Mouse (Mus musculus) heart, embryonic 13.5 days (tissue): Measurements from ENCODE around the gene Pafah1b3. TPM values are rescaled to one million over a fixed set of nuclear protein-coding genes. Genes with fewer than 3 reads are reported as not detected.

Source experiments
- ATAC-seq: fragments of 200-750 bp; cut with Nextera tagmentation; 2 replicates; pipeline ENCODE4 v1.8.0; 2017; ENCODE audit warnings: moderate TSS enrichment; ENCODE audit not compliant: insufficient number of reproducible peaks, low FRiP score, low TSS enrichment; ENCODE audit errors: extremely low read depth
- H3K27ac ChIP-seq: fragments of 300-500 bp; sonication (generic); replicated peaks from 2 replicates; pipeline ENCODE4 v1.5.1; 2015; ENCODE audit warnings: moderate library complexity, mild to moderate bottlenecking, inconsistent platforms
- H3K27me3 ChIP-seq: fragments of 300-500 bp; sonication (generic); replicated peaks from 2 replicates; pipeline ENCODE4 v1.6.1; 2015; ENCODE audit warnings: mild to moderate bottlenecking, inconsistent platforms
- H3K36me3 ChIP-seq: fragments of 300-500 bp; sonication (generic); 2 replicates; pipeline ENCODE4 v1.6.1; 2015; ENCODE audit warnings: mild to moderate bottlenecking, inconsistent platforms
- H3K4me1 ChIP-seq: fragments of 300-500 bp; sonication (generic); 2 replicates; pipeline ENCODE4 v1.6.1; 2015; ENCODE audit warnings: inconsistent platforms
- H3K4me2 ChIP-seq: fragments of 300-500 bp; sonication (generic); 2 replicates; pipeline ENCODE4 v1.6.1; 2015; ENCODE audit warnings: inconsistent platforms, mild to moderate bottlenecking, moderate library complexity
- H3K4me3 ChIP-seq: fragments of 300-500 bp; sonication (generic); 2 replicates; pipeline ENCODE4 v1.5.1; 2015; ENCODE audit warnings: moderate library complexity, mild to moderate bottlenecking, inconsistent platforms
- H3K9ac ChIP-seq: fragments of 300-500 bp; sonication (generic); 2 replicates; pipeline ENCODE4 v1.6.1; 2015; ENCODE audit warnings: inconsistent platforms, mild to moderate bottlenecking, moderate library complexity
- H3K9me3 ChIP-seq: fragments of 300-500 bp; sonication (generic); 2 replicates; pipeline ENCODE4 v1.6.1; 2016; ENCODE audit warnings: inconsistent platforms
- WGBS: fragments of 180-500 bp; shearing (Covaris S2); methylation state at CpG from one replicate; pipeline ENCODE4 v1.1.7; 2015; ENCODE audit warnings: mixed read lengths; 5-methylcytosine and 5-hydroxymethylcytosine counted together
- polyA plus RNA-seq: library from polyadenylated mRNA; unstranded; fragments of >200 nt; fragmentation: Nextera tagmentation; extraction: Ambion mirVana; gene quantifications from 2 replicates; pipeline ENCODE4 v1.2.1, GENCODE M21; 2015

Pafah1b3 gene
- polyA plus RNA-seq, 1 experiment from 2014 or later: 145 TPM

DNA sequence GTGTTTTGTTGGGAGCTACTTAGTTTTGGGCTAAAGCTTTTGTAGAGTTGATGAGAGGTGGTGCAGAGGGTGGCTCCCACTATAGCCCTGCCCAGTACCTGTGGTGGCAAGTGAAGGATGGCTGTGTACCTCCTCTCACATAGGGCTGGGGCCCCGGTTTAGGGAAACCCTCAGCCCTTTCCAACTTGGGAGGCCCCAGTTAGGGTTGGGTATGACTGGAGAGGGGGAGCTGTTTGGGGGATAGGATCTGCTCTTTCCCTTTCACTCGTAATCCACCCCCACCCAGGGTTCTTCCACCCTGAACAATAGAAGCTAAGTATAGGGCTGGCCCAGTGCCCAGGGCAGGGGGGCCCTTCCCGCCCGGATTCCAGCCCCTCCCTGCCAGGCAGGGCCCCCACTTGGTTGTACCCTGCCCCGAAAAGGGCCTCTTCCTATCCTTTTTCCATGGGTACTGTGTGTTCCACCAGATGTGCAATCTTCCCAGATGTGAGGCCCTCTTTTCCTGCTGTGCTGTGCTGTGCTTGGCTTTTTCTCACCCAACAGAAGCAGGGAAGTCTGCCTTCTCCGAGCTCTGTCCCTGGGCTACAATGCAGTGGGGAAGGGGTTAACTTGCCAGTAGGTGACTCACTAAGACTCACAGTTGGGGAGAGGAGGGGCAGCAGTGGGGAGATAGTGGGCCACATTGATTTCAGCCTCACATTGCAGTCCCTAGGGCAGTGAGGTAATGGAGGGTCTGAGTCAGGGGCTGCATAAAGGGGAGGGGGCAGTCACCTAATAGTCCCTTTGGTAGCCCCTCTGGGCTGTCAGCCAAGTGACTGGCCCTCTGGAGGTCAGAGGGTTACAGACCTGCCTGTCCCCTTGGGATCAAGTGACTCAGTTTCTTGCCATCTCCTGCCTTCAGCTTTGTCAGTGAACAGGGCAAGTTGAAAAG, 17.7 kb downstream of the Pafah1b3 start:
- Histone ChIP-seq H3K4me2 (peak overlapping the region; percentile 92), H3K9ac (peak overlapping the region; percentile 91), H3K36me3 (peaks cover 9% of the 10 kb centered on the region), H3K4me3 (peak overlapping the region; percentile 69), H3K4me1 (peaks cover 74% of the 10 kb centered on the region), H3K9me3 (no peaks in the 10 kb centered on the region), H3K27ac (peak overlapping the region; percentile 100), H3K27me3 (no peaks in the 10 kb centered on the region)
- WGBS: under 1% methylated on average over 6 of the region's 6 CpGs
- ATAC-seq: peak; percentile 10

DNA sequence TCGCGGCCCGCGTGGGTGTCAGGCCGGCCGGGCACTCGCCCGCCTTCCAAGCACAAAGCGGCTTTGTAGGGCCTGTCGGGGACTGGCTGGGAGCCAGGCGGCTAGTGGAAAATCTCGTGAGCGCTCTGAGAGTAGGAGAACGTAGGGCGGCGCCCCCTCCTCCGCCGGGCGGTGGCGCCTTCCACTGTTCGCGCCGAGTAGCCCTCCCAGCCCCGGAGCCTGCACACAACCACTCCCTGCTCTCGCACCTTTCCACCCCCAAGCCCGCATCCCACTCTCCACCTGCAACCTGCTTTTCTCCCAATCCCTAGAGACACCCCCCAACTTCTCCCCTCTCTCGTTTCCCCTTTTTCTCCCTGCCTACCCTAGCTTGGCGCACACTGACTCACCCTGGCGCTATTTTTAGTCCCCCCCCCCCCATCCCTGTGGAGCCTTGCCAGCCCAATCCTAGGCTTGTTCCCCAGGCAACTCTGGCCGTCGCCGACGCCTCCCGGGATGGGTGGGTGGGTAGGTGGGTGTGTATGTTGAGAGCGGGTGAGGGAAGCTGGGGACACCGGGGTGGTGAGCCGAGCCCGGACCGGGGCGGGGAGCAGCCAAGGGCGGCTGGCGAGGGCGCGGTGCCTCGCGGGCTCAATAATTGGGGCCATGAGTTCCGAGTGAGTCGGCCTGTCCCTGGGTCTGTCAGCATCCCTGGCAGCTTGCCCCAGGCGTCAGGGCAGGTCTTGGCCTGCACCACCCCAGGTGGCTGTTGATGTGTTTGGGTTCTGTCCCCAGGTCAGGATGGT, 18.5 kb downstream of the Pafah1b3 start:
- Histone ChIP-seq H3K4me2 (peak overlapping the region; percentile 92), H3K9ac (peak overlapping the region; percentile 91), H3K36me3 (peaks cover 9% of the 10 kb centered on the region), H3K27me3 (no peaks in the 10 kb centered on the region), H3K27ac (peak overlapping the region; percentile 100), H3K9me3 (no peaks in the 10 kb centered on the region), H3K4me3 (peak overlapping the region; percentile 69), H3K4me1 (peaks cover 74% of the 10 kb centered on the region)
- under 1% methylated on average over 42 of the region's 49 CpGs for WGBS
- ATAC-seq: peak; percentile 6; the same call in 1 of the 2 replicates

DNA sequence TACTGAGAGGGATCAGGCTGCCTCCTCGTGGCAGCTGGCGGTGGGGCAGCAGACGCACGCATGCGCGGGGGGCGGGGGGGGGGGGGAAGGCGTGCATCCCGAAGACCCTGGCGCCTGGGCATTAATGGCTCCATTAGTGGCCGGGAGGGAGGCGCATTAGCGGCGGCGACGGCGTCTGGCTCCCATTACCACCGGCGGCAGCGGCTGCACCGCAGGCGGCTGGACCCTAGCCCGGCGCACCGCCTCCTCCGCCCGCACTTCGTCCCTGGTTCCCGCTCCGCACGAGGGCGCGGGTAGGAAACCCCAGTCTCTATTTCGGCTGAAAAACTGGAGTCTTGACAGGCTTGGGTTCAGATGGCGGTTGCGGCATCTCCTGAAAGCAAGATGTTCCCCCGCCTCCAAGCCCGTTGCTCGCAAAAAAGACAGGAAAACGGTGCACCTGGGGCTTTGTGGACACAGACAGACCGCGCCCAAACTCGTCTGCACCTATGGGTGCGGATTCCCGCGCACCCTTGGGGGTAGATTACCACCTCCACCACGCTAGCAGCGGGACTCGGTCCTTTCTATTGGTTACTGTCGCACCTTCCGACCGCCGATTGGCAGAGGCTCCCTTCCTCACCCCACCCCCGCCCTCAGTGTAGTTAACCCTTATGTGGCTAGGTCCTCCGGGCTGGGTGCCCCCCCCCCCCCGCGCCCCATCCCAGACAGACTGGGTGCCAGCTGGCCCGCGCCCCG, 19.3 kb downstream of the Pafah1b3 start:
- WGBS: under 1% methylated on average over 50 of the region's 60 CpGs
- peak overlapping the region; percentile 100 for H3K27ac ChIP-seq
- H3K36me3 ChIP-seq: peaks cover 15% of the 10 kb centered on the region
- peak overlapping the region; percentile 92 for H3K4me2 ChIP-seq
- H3K4me3 ChIP-seq: peak overlapping the region; percentile 69
- H3K27me3 ChIP-seq: no peaks in the 10 kb centered on the region
- no peaks in the 10 kb centered on the region for H3K9me3 ChIP-seq
- H3K4me1 ChIP-seq: peaks cover 74% of the 10 kb centered on the region
- 0 out of 2 replicates have a peak, but pooled peaks have one; percentile 3 for ATAC-seq
- peak overlapping the region; percentile 91 for H3K9ac ChIP-seq

DNA sequence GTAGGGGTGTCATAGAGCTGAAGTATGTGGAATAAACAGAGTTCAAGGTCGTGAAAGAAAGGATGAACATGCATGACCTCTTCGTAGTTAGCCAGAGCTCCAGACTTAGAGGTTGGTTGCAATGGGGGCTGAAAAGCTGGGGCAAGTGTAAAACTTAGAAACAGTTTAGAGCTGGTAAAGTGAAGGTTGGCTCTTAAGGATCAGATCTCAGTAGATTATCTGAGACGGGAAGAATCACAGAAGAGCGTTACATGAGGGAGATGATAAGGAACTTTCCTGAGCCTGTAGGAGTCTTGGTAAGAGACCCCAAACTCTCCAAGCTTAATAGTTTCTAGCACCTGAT, 19.8 kb downstream of the Pafah1b3 start:
- Histone ChIP-seq H3K4me2 (peak overlapping the region; percentile 92), H3K36me3 (peaks cover 20% of the 10 kb centered on the region), H3K4me1 (peaks cover 74% of the 10 kb centered on the region), H3K27ac (peak overlapping the region; percentile 100), H3K4me3 (peak overlapping the region; percentile 69), H3K9me3 (no peaks in the 10 kb centered on the region), H3K27me3 (no peaks in the 10 kb centered on the region), H3K9ac (peak overlapping the region; percentile 91)
- 8% methylated on average over 4 of the region's 4 CpGs for WGBS
- ATAC-seq: no peak

DNA sequence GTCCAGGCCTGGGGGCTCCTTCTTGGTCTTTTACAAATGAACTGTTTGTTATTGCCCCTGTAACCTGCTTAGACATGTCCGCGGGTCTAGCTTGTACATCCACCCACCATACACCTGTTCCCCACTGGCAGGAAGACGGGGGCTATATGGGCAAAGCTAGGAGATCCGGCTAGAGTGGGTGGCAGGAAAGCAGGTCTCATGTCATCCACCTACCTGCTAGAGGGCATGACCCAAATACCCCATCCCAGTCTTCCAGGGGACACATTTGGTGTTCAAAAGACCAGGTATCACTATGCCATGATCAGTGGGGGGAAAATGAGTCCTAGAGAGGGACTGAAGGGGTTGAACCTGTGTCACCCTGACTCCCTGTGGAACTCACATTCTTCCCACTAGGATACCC, 20.4 kb downstream of the Pafah1b3 start:
- 88% methylated on average over 4 of the region's 4 CpGs for WGBS
- peak overlapping the region; percentile 69 for H3K4me3 ChIP-seq
- H3K9me3 ChIP-seq: no peaks in the 10 kb centered on the region
- H3K36me3 ChIP-seq: peaks cover 26% of the 10 kb centered on the region
- peaks cover 79% of the 10 kb centered on the region for H3K4me1 ChIP-seq
- peak overlapping the region; percentile 91 for H3K9ac ChIP-seq
- H3K4me2 ChIP-seq: peak overlapping the region; percentile 92
- no peaks in the 10 kb centered on the region for H3K27me3 ChIP-seq
- H3K27ac ChIP-seq: peak overlapping the region; percentile 100
- ATAC-seq: no peak

DNA sequence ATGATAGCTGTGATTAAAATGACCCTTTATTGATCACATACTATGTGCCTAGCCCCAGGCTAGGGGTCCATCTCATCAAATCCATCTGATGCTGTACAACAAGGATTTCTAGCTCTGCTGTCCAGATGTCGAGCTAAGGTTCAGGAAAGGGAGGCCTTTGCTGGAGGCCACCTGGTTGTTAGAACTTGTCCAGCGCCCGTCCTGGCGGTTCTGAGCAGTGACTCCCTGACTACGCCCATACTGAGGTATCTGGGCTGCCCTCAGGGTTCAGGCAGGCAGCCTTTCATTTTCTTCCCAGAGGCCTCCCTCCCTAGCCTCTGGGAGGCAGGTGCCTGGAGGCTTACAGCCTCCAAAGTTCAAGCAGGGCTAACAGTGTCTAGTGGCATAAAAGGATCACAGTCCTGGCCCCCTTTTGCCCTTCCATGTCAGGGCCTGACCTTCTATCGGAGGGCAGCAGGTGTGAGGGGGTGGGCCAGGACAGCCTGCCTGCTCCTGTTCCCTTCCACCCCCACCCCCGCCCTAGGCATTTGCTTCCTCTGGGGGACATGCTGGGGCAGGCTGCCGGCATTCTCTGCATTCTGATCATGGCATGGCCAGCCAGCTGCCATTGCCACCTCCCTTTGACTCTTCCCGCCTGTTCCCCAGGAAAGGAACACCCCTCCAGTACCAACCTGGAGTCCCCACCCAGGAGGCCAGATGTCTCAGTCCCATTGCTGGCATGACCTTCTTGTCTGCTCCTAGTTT, 22.1 kb downstream of the Pafah1b3 start:
- H3K4me1 ChIP-seq: peaks cover 76% of the 10 kb centered on the region
- no peak for ATAC-seq
- peak overlapping the region; percentile 91 for H3K9ac ChIP-seq
- no peaks in the 10 kb centered on the region for H3K9me3 ChIP-seq
- peak overlapping the region; percentile 0; the same call in 1 of the 2 replicates for H3K4me3 ChIP-seq
- peak overlapping the region; percentile 100 for H3K27ac ChIP-seq
- H3K36me3 ChIP-seq: peaks cover 42% of the 10 kb centered on the region
- H3K4me2 ChIP-seq: peak overlapping the region; percentile 43
- H3K27me3 ChIP-seq: no peaks in the 10 kb centered on the region
- WGBS: 42% methylated on average over 9 of the region's 9 CpGs

DNA sequence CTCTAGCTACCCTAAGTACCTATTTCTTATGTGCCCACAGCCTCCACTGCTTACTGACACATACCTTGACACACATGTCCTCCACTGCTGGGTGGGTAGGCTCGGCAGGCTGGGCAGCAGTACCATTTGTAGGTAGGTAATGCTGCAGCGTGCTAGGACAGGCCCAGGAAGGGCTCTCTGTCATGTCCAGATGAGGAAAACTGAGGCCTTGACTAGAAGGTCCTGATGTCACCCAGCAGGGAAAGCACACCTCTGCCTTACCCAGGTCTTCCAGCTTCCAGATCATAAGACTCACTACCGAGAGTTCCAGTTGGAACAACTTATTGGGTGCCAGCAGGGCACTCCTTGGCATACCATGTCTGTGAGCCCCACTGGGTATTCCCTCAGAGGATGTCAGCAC, 22.8 kb downstream of the Pafah1b3 start:
- H3K4me1 ChIP-seq: peaks cover 76% of the 10 kb centered on the region
- WGBS: 88% methylated on average over 3 of the region's 3 CpGs
- H3K9ac ChIP-seq: peak overlapping the region; percentile 91

DNA sequence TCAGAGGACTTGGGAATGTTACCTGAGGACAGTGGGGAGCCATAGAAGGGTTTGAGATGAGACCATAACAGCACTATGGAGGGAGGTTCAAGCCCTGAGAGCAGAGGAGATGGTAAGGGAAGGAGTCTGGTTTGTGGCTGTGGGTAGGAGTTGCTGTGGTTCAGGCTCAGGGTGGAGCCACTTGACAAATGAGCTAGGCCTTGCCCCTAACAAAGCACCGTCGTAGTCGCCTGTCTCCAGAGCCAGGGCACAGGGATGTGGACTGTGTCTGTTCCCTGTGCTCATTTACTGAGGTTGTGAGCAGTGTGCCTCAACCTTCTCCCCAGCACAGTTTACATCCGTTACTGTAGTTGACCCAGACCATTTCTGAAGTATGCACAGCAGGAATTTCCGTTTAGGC, 23.2 kb downstream of the Pafah1b3 start:
- H3K4me1 ChIP-seq: peaks cover 76% of the 10 kb centered on the region
- H3K27me3 ChIP-seq: no peaks in the 10 kb centered on the region
- WGBS: 53% methylated on average over 5 of the region's 5 CpGs
- peak overlapping the region; percentile 100 for H3K27ac ChIP-seq
- H3K9me3 ChIP-seq: no peaks in the 10 kb centered on the region
- peaks cover 46% of the 10 kb centered on the region for H3K36me3 ChIP-seq
- no peak overlapping the region for H3K4me2 ChIP-seq
- H3K4me3 ChIP-seq: no peak overlapping the region
- ATAC-seq: no peak
- peak overlapping the region; percentile 91 for H3K9ac ChIP-seq

More for the DNA sequence above, 22.8 kb downstream of the Pafah1b3 start:
- H3K4me2 ChIP-seq: no peak overlapping the region
- peaks cover 46% of the 10 kb centered on the region for H3K36me3 ChIP-seq
- no peaks in the 10 kb centered on the region for H3K9me3 ChIP-seq
- H3K4me3 ChIP-seq: no peak overlapping the region
- H3K27me3 ChIP-seq: no peaks in the 10 kb centered on the region
- peak overlapping the region; percentile 100 for H3K27ac ChIP-seq
- ATAC-seq: no peak

DNA sequence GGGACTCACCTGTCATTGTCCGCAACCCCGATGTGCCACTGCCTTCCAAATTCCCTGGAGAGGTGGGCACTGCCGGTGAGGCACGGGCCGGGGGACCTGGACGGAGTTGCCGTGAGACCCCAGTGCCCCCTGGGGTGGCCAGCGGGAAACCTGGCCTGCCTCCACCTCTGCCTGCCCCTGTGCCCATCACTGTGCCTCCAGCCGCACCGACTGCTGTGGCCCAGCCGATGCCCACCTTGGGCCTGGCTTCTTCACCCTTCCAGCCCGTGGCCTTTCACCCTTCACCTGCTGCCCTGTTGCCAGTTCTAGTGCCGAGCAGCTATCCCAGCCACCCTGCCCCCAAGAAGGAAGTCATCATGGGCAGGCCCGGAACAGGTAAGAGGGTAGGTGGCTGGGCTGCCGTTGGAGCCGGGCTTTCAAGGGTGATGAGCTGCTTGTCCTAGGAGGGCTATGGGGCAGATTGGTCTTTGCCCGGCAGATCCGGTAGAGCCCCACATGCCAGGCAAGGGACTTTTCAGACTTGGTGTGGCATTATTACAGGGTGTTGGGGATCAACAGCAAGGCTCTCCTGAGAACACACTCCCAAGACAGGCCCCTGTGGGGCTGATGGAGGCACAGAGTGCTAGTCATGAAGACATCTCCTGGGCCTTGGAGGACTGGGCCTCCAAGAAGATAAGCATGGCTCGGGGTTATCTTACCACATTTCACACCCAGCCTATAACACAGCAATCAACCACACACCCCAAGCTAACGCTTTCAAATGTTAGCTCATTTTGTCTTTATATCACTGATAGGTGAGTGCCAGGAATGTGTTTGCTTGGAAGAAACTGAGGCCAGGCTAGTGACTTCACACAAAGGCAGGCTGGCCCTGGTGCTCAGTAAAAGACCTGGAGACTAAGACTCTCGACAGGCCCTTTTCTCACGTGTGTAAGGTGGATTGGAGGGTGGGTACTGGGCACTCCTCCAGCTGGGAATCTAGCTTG, 24.2 kb downstream of the Pafah1b3 start:
- peak overlapping the region; percentile 91 for H3K9ac ChIP-seq
- no peaks in the 10 kb centered on the region for H3K9me3 ChIP-seq
- H3K4me1 ChIP-seq: peaks cover 84% of the 10 kb centered on the region
- H3K36me3 ChIP-seq: peaks cover 46% of the 10 kb centered on the region
- 76% methylated on average over 22 of the region's 22 CpGs for WGBS
- no peak for ATAC-seq
- H3K4me2 ChIP-seq: peak overlapping the region; percentile 18; the same call in 1 of the 2 replicates
- no peaks in the 10 kb centered on the region for H3K27me3 ChIP-seq
- H3K27ac ChIP-seq: peak overlapping the region; percentile 17; the same call in 1 of the 2 replicates
- no peak overlapping the region for H3K4me3 ChIP-seq
